Mouse (Mus musculus) cerebellum, adult 18-20 months (tissue): ENCODE measurements at regions not wholly inside any gene's neighbourhood (a gene's known extent, or its start where the extent isn't known, plus 50 kb on each side); places are given as distances from the start of the nearest gene placed in this dataset.
A peak's percentile ranks its signal among the peaks of the same experiment; 100 is the strongest.
"Not testable (repeated sequence)": the region's sequence is repeated elsewhere in the genome, so short reads cannot be mapped to it uniquely, and the experiment has no call there.

Source experiments
- DNase-seq, 2 experiments: peaks; one replicate each; pipeline ENCODE4 v3.0.0; 2021

DNA sequence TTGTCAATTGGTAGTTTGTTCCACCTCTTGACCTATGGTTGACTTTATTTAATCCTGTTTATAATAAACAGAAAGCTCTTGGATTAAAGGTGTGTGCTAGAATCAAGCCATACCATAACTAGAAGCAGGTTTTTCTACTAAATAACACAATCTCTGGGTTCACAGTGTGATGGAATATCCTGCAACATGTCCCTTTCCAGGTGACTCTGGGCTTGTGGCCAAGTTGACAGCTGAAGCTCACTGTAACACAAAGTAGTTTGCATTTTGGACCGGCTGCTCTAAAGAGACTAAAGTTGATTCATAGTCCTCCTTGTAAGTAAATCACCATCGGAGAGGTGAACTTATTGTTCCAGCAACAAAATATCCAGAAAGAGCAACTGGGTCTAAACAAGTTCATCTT is 149.3 kb upstream of the Kctd3 start:
- DNase-seq, result peak; percentile 62 to 72

DNA sequence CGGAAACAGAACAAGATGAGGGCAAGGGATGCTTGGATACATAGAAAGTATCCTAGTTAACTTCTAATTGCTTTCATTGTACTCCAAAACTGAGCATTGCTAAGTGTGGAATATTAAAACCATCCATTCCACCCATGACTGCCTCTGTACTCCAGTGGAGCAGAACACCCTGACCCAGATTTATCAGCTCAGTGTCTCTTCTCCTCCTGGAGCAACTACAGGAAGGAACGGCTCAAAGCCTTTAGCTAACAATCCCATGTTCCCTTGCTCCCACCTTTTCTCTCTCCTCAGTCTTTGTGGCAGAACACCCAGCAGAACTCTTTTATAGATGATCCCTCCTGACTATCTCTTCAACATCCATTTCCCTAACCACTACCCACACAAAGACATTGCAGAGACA is 146.7 kb upstream of the Kctd3 start:
- DNase-seq, result no peak

DNA sequence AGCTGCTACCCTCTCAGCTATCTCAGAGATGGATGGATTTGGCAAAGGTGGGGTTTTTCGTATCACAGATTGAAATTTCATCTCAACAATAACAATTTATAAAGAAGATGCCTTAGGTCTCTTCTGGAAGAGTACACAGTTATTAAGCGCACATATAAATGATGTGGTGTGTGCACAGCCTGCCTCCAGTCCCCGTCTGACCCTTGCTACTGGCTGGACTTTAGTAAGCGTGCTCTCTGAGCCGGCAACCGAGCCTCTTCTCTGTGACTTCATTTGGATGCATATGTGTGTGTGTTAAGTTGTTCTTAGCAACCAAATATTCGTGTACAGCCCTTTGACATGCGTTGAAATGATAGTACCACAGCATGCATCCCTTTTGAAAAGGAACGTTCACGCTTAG is 145.5 kb upstream of the Kctd3 start:
- DNase-seq, result no peak

DNA sequence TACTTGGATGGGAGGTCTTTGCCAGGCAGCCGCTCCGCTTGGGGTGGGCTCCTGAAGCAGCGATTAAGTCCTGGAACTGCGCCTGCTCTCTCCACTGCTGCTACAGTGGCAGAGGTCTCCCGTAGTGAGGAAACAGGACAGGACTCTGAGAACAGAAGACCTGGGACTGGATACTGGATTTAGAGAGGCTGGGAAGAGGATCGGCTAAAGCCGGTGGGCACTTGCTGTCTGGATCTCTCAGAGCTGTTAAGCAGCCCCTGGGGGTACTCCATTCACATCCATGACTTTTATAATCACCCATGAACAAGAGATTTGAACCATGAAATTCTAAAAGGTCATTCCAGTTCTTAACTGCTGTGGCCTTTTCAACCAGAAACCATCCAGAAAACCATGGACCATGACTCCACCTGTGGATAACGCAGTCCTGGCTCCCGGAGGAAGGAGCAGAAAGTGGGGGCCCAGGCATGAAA is 135.4 kb upstream of the Kctd3 start:
- no peak for DNase-seq

DNA sequence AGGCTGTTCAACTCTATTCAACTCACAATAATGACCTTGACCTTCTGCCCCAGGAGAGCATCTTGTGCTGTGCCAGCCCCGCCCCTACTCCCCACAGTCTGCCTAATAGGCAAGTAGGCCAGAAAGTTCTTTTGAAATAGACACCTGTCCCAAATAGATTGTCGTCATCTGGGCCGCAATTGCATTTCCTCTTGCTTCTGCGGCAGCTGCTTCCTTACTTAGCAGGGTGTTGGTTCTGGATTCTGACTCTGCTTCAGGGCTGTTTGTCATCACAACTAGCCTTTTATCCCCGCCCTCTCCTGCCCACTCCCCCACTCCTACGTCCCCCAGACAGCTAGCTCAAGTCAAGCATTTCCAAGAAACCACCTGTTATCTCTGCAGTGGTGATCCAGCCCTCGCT is 134.9 kb upstream of the Kctd3 start:
- no peak for DNase-seq

DNA sequence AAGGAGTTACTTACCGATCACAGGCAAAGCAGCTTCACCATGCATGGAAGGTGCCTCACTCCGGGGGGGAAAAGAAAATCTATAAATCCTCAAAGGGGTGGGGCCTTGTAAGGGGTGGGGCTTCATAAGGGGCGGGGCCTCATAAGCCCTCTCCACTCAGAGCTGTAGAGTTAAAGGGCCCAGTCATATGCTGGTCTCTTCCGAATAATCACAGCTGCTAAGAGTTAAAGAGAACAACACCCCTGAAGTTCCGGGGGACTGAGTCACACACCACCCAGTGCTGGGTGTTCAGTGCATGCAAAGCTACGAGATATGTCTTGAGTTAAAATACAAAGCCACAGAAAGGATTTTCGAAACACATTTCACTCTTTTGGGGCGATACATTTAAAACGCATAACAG is 134.1 kb upstream of the Kctd3 start:
- DNase-seq, result no peak

DNA sequence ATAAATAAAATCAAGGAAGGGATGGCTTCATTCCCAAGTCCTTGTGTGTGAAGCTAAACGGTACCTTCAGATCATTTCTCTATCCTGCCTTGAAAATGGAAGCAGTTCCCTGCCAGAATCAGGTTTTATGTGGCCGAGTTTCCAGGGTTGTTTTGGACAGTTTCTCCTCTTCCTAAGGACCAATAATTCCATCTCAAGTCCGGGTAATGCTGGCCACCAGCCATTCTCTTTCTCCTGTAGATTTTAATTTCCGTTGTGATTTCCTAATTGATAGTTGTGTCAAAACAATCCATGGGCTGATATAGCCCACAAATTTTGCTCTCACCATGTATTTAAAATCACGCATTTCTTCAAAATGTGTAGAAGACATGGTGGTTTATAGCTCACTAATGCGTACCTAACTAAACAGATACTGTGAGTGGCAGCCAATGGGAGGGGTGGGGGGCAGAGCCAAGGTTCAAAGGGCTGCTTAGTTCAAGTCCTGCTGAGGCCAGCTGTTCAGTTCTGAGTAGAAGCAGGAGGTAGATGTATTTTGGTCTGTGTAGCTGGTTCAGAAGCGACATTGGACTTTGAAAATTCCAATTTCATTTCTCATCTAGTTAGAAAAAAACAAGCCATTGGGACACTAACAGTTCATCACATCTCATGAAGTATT is 129.2 kb upstream of the Kctd3 start:
- DNase-seq, result no peak

DNA sequence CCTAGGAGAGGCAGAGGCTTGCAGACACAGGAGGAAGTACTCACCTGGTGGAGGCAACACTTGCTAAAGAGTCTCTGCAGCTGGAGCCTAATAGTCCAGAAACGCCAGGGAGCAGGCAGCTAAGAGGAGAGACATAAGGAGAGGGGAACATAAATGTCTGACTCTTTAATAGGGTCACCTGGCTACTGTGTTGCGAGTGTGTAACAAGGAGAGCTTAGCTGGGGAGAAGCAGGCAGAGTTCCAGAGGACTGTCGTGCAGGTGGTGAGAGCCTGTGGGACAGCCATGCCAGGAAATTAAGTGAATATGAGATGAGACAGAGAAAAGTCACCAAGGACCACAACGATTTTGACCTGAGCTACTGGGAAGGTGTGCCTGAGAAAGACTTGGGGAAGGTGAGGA is 128.2 kb upstream of the Kctd3 start:
- DNase-seq, result peak in 1 of 2 experiments; percentile 9

DNA sequence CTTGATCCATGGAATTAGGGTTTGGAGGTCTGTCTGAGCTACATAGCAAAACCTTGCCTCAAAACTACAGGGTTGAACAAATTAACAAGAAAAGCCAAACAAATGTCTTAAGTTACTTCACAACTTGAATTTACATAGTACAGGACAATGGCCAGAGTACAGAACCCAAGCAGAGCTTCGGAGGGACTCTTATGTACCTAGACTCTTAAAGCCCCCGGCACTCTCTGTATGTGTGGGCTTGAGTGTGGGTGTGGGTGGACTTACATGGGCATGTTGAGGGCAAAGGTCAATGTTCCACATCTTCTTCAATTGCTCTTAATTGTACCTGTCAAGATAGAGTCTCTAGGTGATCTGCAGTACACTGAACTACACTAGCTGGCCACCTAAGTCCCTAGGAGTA is 121.1 kb upstream of the Kctd3 start:
- DNase-seq, result no peak

DNA sequence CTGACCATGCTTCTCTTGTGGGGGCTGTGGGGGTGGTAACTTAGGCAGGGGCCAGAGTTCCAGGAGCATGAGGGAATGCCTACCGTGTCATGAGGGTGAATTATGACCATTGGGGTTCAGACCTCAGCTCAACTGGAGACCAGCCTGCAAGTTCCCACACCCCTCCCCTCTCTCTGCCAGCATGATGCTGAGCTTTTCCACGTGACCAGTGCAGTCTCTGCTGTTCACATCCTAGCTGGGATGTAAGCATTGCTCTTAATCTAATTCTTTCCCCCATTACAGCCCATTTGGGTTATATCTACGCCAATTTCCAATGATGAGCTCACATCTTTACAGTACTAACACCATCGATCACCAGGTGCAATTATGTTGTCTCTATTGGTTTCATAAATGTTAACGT is 120.6 kb upstream of the Kctd3 start:
- not testable (repeated sequence) for DNase-seq

DNA sequence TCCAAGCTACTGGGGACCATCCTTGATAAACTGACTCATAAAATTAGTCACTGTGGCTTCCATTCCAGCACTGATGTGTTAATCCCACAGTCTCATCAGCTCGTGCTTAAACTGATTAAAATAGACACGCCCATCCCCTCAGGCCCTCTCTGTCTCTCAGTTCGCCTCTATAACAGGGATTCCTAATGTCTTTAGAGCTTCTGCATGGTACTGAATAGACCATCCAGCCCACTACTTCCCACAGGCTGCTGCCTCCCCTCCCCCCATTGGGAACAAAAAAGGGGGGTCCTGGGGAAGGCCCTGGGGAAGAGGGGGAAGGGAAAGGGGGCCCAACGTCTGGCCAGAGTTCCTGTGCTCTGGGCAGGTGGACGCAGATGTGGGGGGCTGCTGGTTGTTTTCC is 119.7 kb upstream of the Kctd3 start:
- DNase-seq, result no peak

DNA sequence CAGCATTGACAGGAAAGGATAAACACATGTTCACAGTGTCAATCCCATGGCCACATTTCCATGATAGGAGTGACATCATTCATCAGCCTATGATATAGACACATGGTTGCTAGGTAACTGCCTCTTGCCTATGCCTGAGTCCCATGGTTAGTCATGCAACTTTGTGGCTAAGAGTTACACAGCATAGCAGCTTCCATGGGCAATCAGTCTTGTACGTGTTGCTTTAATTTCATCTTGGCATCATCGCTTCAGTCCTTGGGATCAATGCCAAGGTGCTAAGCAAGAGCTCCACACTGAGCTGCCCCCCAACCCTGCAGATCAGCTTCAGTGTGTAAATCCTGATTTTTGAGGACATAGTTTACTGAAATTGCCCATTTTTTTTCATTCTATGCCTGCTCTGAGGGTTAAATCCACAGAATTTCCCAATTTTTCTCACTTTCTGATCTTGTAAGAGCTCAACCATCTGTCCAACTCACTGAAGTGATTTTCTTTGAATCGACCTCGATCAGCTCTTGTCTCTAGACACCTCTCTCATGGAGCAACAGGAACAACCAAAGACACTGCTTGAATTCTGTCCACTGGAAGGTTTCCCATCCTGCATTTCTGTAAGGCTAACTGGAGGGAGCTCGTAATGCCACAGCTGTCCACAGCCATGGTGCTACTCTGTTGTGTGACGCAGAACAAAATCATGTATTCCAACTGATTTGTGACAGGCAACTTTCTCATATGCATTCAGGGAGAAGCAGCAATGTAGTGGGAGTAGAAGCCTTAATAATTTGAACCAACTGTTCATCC is 112.5 kb upstream of the Kctd3 start:
- no peak for DNase-seq

DNA sequence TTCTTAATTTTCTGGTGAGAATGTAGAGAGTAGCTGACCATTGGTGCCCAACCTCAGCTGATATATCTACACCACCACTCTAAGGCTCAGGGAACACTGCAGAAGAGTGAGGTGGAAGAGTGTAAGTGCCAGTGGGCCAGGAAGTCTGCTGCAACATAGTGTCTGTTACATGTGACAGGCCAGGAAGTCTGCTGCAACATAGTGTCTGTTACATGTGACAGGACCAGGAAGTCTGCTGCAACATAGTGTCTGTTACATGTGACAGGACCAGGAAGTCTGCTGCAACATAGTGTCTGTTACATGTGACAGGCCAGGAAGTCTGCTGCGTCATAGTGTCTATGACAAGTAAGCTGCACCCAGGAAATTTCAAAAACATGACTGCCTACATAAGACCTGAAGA is 111.4 kb upstream of the Kctd3 start:
- not testable (repeated sequence) for DNase-seq

DNA sequence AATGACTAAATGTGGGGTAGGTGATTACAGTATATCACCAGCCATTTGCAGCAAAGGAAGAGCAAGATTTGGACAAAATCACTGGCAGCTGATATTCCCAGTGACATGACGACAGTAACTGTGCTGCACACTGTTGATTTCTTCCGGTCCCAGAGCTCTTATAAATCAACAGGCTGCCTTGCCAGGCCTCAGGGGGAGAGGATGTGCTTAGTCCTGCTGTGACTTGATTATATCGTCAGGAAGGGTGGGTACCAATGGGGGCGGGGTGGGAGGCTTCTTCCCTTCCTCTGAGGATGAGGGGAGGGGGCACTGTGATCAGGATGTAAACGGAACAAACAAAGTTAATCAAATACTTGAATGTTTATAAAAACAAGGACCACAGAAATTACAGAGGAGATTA is 110.9 kb upstream of the Kctd3 start:
- no peak for DNase-seq

DNA sequence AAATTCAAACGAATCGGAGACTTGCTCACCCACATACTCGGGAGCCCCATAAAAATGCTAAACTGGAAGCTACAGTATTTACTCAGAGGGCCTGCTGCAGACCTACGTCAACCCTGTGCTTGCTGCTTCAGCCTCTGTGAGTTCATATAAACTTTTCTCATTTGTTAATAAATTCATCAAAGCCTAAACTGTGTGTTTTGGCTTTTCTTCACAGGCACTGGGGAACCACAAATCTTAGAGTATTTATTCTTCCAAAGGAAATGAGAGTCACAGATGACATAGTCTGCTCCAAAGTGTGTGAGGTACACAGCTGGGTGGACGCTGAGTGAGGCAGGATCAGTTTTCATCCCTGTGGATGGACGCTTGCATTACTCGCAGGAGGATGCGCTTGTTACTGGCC is 108.3 kb upstream of the Kctd3 start:
- DNase-seq, result no peak

DNA sequence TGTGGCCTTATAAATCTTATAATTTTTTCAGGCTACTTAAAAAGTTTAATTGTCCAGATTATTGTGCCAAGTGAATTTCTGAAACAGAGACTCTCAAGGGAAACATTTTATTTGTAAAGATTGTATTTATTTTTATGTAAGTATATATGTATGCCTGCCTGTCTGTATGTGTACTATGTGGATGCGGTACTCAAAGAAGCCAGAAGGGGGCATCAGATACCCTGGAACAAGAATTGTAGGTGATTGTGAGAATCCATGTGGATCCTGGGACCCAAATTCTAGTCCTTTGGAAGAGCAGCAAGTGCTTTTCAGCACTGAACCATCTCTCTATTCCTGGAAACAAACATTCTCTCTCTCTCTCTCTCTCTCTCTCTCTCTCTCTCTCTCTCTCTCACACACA is 107.6 kb upstream of the Kctd3 start:
- no peak for DNase-seq

DNA sequence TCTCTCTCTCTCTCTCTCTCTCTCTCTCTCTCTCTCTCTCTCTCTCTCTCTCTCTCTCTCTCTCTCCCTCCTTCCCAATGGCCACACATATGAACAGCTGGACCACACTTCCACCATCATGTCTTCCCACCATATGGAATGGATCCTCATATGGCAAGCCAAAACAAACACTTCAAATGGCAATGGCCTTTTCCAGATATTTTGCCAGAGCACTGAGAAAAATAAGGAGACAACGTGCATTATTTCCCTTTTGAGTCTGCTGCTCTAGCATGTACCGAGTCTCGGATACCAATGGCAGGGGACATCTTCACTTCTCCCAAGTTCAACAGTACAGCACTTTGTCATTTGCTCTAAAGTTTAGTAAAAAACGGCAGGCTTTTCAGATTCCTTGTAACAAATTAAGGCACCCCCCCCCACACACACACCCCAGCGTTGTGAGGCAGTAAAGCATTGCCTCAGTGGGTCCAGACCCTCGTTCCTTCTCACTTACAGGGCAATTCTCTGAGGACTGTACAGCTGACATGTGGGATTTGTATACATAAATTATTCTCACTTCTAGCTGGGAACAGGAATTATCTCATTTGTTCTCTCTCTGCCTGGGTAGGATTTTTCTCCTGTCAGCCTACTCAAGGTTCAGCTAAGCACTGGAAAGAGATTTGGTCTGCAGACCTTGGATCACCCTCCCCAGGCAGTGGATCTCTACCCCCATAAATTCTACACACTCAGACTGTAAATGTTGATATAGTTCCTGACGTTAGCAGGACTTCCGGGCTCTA is 100.8 kb upstream of the Kctd3 start:
- no peak for DNase-seq

DNA sequence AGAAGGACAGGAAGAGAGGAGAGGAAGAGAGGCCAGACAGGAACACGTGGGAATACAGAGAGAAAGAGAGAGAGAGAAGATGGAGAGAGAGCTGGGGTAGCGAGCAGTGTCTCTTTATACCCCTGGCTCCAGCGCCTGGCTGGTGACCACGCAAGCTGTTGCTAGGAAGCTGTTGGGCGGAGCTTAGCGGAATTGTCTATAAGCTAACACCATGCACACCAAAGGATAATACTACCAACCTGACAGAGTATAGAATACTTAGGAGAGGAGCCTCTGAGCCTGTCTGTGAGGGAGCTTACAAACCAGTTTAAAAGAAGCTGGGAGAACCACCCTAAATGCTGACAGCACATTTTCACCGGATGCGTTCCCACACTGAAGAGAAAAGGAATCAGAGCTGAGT is 100.2 kb upstream of the Kctd3 start:
- no peak for DNase-seq

DNA sequence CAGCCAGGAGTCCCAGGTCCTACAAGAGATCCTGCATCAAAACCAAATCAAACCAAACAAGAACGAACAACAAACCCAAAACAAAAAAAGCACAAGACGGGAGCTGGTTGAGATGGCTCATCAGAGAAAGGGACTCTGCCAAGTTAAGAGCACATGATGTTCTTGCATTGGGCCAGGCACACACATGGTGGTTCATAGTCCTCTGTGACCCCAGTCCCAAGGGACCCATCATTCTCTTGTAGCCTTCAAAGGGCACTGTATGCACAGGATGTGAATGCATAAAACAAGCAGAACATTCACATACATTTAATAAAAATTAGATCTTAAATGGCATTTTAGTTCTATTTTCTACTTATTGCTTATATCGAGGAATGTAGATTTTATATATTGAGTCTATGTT is 99.5 kb upstream of the Kctd3 start:
- no peak for DNase-seq

DNA sequence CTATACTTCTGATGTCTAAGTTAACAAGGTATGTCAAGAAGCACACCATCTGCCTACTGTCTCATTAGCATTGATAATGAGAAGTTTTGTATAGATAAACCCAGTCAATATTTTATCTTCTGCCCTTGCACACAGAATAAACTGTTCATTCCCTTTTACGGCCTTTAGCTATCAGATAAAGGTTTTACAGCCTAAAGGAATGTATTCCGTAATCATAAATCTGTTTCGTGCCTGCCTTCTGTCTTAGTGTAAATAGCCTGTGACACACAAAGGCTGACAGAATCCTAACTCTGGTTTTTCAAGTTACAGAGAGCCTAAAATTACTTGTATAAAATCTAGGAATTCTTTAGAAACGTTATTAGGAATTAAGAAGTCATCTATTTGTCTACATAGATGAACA is 97.6 kb upstream of the Kctd3 start:
- no peak for DNase-seq

DNA sequence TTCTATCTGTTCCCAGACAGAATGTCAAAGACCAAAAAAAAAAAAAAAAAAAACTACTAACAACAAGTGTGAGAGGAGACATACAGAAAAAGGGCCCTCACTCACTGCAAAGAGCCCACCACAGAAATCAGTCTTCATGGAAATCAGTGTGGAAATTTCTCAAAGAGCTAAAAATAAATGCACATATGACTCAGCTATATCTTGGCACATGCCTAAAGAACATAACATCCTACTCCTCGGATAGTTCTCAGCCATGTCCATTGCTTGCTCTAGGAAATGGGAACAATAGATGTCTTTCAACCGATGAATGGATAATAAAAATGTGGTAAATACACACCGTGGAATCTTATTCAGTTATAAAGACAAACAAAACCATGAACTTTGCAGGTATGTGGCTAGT is 95.1 kb upstream of the Kctd3 start:
- no peak for DNase-seq

DNA sequence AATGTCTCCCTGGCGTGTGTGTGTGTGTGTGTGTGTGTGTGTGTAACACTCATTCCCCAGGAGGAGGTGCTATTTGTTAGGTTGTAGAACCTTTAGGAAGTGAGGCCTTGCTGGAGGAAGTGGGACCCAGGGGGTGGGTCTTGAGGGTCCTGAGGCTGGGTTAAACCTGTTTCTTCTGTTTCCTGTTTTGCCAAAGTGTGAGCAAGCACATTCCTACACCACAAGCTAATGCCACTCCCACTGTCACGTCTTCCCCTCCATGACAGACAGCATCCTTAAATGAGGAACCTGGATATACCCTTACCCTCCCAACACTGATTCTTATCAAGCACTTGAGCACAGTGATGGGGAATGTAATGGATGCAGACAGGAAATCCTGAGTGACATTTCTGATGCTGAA is 91.5 kb upstream of the Kctd3 start:
- no peak for DNase-seq

DNA sequence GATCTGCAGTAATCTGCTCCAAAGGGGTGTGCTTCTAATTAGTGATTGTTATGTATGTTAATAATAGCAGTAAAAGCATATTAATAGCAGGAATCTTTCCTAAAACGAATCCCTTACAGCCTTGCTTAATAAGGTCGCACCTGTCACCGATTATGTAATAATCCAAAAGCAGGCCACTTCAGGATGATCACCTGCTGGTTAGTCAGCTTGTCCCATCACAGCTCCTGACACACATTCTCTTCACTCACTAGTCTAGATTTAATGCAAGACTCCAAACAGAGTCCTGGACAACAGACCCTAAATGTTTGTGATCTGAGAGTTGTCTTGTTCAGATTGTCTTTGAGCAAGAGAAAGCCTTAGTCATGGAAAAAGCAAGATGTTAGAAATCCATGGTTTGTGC is 85.2 kb upstream of the Kctd3 start:
- peak; percentile 34 to 49 for DNase-seq

DNA sequence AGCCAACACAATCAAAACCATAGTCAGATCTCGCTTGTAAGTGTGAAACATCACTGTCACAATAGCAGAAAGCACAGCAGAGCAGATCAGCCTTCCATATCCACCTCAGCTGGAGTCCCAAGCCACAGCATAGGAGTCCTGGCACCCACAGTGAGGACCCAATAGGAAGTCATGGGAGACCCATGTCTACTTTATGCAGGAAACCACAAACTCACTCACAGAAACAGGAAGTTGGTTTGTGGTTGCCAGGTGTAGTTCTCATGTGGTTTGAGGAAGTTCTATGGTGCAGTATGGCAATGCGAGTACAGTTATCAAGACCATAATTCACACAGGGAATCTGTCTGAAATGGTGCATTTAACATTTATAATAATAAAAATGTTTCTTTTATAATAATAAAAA is 77.6 kb upstream of the Kctd3 start:
- no peak for DNase-seq
